Mouse (Mus musculus) inflammation-experienced regulatory T-cells, adult 6 months (primary cell): ENCODE data around the gene Tsc22d1. TPM values are rescaled to one million over a fixed set of nuclear protein-coding genes. Genes with fewer than 3 reads are reported as not detected.
A peak's percentile ranks its signal among the peaks of the same experiment; 100 is the strongest.

ENCODE experiments used
- ATAC-seq: one replicate; pipeline ENCODE4 v1.8.0; 2017
- polyA plus RNA-seq, 3 experiments: library from polyadenylated mRNA; unstranded; fragments of 100-300 nt; shearing (Covaris generic); gene quantifications; one replicate each; pipeline ENCODE4 v1.2.1; 2017

Tsc22d1 gene
- polyA plus RNA-seq, 3 experiments from 2014 or later = 5.9 to 8.7 (median 7.8) TPM

- ATAC-seq = no peak
Observed at GRCm38 (mm10) chr14:76488101-76489044, 73.6 kb downstream of the Tsc22d1 start.

DNA sequence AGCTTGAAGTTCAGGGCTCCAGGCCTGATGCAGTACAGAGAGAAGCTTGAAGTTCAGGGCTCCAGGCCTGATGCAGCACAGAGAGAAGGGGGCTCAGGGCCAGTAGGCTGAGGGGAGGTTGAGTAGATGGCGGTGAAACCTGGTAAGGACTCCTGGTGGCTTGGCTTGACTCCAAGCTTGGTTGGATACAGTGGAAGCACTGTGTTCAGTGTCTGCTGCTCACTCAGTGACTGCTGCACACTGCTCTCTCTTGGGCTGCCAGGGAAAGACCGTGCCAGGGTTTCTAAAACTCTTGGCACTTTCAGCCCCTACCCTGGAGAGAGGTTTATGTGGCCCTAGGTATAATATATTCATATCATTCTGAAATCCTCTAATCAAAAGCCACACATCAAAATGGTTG is 74.4 kb downstream of the Tsc22d1 start:
- no peak for ATAC-seq

- no peak for ATAC-seq
Observed at GRCm38 (mm10) chr14:76495022-76495421, 80.3 kb downstream of the Tsc22d1 start.

DNA sequence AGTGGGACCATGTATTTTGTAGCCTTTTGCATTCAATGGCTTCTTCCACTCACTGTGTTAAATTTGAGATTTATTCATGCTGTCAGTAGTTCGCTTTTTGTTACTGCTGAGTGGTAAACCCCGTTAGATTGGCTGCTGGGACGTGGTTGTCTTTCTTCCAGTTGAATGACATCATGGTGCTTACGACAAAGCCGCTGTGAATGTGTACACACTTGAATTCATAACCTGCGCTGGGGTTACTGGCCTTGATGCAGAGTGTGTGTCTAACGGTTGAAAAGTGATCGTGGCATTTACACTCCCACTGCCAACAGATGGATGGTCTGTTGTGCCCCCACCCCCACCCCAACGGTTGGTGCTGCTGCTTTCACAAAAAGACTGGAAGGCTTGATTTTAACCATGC is 82.4 kb downstream of the Tsc22d1 start:
- no peak for ATAC-seq

DNA sequence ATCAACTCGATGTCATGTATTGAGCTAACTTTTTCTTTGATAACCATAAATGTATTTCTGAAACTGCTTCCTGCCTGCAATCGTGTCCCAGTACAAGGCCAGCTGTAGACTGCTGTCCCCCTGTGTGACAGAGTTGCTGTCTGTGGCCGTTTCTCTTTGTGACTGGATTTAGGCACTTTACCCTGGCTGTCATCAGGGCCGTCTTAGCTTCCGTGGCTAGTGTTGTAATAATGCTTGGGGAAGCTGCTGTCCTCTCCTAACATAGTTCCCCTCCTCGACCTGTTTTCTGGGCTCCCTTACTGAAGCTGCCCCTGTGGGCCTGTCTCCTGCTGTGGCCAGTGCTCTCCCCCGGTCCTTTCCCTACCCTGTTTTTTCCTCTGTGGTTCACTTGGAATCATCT is 83.4 kb downstream of the Tsc22d1 start:
- ATAC-seq = no peak

- ATAC-seq = no peak
Observed at GRCm38 (mm10) chr14:76499492-76499891, 84.7 kb downstream of the Tsc22d1 start.

DNA sequence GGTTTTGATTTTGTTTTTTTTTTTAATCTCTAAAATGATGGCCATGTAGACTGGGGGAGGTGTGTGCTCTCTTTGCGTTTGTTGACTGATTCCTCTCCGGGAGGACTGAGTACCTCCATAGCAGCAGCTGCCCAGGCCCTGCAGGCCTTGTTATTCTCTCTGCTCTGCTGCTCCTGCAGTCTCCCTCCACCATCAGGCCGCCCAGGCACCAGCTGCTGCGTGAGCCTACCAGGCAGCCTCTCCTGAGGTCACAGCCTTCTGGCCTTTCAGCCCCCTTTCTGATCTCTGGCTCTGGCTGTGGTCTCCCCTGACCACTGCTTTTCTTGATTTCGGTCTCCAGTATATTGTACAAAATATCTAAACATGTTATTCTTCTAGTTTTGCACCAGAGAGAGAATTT is 85.3 kb downstream of the Tsc22d1 start:
- ATAC-seq = no peak

- peak; percentile 57 for ATAC-seq
Observed at GRCm38 (mm10) chr14:76503231-76503851, 88.6 kb downstream of the Tsc22d1 start.

DNA sequence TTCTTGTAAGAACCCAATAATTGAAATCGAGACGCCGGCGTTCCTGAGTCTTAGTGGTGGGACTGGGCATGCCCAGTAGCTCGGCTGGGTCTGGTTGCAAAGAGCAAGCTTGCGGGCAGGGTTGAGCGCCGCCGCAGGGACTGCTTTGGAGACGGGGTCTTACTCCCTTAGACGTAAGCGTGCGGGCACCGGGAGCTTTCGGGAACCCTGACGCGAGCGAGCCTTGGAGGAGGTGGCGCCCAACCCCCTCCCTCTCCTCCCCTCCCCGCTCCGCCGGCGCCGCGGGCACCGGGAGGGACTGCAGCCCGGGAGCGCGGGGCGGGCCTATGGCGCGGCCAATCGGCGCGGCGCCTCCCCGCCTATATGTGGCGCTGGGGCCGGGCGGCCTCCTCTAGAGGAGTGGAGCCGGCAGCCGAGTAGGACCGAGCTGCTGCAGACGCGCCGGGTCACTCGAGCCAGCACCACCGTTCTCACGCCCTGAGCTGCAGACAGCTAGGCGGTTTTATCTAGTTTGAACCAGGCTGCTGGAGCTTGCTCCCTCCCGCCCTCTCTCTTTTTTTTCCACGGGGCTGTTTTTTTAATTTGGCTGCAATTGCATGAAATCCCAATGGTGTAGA is 89.5 kb downstream of the Tsc22d1 start:
- ATAC-seq = peak; percentile 90

DNA sequence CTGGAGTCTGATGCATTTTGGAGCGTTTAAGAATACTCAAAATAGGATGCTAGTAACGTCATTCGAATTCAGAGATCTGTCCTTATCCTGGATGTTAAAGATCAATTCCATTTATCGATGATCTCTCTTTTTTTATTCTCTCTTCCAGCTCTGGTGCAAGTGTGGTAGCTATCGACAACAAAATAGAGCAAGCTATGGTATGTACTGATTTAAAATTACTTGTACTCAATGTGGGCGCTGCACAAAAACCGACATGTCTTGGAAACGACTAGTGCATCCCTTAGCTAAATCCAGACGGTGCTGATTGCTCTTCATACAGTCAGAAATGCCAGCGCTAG is 90.3 kb downstream of the Tsc22d1 start:
- ATAC-seq = no peak

DNA sequence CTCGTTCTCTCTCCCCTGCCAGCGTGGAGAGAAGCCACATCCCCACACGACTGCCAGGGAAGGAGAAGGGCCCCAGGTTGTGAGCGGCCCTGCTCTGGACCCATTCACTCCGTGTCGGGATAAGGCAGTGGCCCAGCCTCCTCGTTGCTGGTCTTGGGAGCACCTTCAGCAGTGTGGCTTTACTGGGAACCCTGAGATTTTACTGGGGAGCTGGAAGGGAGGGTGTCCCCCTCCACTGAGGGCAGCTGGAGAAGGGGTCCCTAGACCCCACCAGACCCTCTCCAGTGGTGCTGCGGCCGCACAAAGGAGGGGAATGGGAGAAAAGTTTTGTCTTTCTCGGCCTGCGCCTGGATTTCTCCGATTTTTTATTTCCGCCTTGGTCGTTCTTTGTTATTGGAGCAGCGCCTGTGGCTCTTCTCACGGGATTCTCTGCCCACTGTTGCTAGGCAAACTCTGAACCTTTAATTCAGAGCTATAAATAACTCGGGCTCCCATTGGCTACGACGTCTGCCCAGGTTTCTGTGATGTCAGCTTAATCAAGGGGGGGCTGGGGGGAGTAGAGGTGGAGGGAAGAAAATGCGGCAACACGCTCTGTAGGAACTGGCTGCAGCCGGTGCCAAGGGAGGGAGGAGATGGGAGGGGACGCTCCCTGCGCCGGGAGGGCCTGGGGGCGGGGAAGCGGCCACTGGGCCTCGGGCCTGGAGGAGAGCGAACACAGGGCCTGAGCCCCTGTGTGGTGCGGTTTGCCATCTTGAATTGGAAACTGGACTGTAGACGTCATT is 90.9 kb downstream of the Tsc22d1 start:
- no peak for ATAC-seq

GRCm38 (mm10) chr14:76506425-76507205 is 91.9 kb downstream of the Tsc22d1 start:
- no peak for ATAC-seq

- no peak for ATAC-seq
Observed at GRCm38 (mm10) chr14:76507357-76507756, 92.6 kb downstream of the Tsc22d1 start.

- no peak for ATAC-seq
Observed at GRCm38 (mm10) chr14:76507804-76508500, 93.2 kb downstream of the Tsc22d1 start.

- ATAC-seq = no peak
Observed at GRCm38 (mm10) chr14:76508701-76509100, 93.9 kb downstream of the Tsc22d1 start.

- ATAC-seq = no peak
Observed at GRCm38 (mm10) chr14:76511971-76512370, 97.2 kb downstream of the Tsc22d1 start.

- no peak for ATAC-seq
Observed at GRCm38 (mm10) chr14:76513395-76514049, 98.8 kb downstream of the Tsc22d1 start.

GRCm38 (mm10) chr14:76514050-76514585 is 99.4 kb downstream of the Tsc22d1 start:
- ATAC-seq = no peak

GRCm38 (mm10) chr14:76515620-76516019 is 100.9 kb downstream of the Tsc22d1 start:
- no peak for ATAC-seq

GRCm38 (mm10) chr14:76518217-76518616 is 103.5 kb downstream of the Tsc22d1 start:
- ATAC-seq = no peak
